Mouse (Mus musculus) left cerebral cortex, postnatal 10 days (tissue): ENCODE data around the gene Srebf2. TPM values are rescaled to one million over a fixed set of nuclear protein-coding genes. Genes with fewer than 3 reads are reported as not detected.
"Not testable (repeated sequence)": the region's sequence is repeated elsewhere in the genome, so short reads cannot be mapped to it uniquely, and the experiment has no call there.

ENCODE experiments used
- DNase-seq, 2 experiments: peaks; one replicate each; pipeline ENCODE4 v3.0.0; 2021 to 2022; ENCODE audit warnings: low spot score in 2 of 2, mixed read lengths in 1 of 2; ENCODE audit errors: extremely low spot score in 1 of 2
- intact Hi-C: fragments of 180-260 bp; cut with DNase I; formaldehyde crosslinking; loops from one replicate; pipeline ENCODE4 v1.15.1; 2025
- microRNA-seq: library from miRNA; unstranded; fragments of <30 nt; microRNA quantifications from one replicate; pipeline ENCODE4 v1.2.0, GENCODE M21; 2022
- total RNA-seq, 2 experiments: library from RNA; stranded (reverse); gene quantifications; 2 replicates each; pipeline ENCODE4 v1.2.3; 2021

Srebf2 gene
- total RNA-seq, 2 experiments from 2014 or later = 202 to 204 TPM

DNA sequence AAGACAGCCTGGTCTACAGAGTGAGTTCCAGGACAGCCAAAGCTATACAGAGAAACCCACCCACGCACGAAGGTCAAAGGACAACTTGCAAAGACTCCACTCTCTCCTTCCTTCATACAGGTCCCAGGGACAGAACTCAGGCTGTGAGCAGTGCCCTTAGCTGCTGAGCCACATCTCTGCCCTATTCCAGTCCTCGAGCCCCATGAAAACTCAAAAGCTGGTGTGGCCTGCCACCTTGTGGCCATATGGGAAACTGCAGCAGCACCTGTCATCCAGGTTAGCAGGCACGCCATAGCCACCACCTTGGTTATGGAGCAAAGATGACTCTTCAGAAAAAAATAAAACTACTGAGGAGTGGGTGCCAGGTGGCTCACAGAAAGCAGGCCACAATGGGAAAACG, 89.6 kb downstream of the Srebf2 start:
- intact Hi-C loops = loop anchor here (2.0 kb wide), 2 partner anchors 96 to 172 kb away; no protein-coding TSS in a partner anchor

DNA sequence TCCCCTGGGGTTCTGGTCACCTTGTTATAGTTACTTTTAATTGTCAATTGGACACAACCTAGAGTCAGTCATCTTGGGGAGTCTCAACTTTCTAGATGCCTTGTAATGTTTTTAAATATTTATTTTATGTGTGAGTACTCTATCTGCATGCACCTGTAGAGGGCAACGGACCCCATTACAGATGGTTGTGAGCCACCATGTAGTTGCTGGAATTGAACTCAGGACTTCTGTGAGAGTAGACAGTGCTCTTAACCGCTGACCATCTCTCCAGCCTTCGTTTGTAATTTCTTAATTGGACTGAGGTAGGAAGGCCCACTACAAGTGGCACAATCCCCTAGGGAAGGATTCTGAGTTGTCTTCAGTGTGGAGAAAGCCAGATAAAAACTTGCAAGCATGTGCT, 96.3 kb downstream of the Srebf2 start:
- intact Hi-C loops = no loop called here
- no peak for DNase-seq

More for the DNA sequence above, 89.6 kb downstream of the Srebf2 start:
- DNase-seq = peak; percentile 66 to 69

DNA sequence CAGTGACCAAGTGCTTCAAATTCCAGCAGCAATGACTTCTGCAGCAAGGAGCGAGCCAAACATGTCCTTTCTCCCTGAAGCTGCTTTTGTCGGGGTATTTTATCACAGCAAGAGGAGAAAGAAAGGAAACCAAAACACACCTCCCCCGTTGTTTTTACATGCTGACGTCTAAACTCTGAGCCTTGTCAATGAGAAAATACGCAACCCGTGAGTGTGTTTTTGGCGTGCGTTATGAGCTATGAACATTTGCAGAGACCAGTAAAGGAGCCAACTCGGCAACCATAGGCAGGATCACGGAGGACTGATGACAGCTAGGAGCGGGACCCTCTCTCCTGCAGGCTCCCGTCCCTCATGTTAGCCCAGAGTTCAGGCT, 96.7 kb downstream of the Srebf2 start:
- DNase-seq = no peak
- intact Hi-C loops = no loop called here

GRCm38 (mm10) chr15:82244115-82244804, 97.3 kb downstream of the Srebf2 start, which contains the start of gene Cenpm:
TSS of gene Cenpm (minus strand) at chr15:82244748.
- DNase-seq = peak; percentile 92 to 96
- intact Hi-C loops = no loop called here

DNA sequence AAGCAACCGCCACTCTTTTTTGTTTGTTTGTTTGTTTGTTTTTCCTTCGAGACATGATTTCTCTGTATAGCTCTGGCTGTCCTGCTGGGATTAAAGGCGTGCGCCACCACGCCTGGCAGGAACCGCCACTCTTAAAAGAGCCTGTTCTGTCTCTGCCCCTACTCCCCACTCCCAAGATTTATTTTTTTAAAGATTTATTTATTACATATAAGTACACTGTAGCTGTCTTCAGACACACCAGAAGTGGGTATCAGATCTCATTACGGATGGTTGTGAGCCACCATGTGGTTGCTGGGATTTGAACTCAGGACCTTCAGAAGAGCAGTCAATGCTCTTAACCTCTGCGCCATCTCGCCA, 97.8 kb downstream of the Srebf2 start:
- DNase-seq, intact Hi-C loops: not testable (repeated sequence)

DNA sequence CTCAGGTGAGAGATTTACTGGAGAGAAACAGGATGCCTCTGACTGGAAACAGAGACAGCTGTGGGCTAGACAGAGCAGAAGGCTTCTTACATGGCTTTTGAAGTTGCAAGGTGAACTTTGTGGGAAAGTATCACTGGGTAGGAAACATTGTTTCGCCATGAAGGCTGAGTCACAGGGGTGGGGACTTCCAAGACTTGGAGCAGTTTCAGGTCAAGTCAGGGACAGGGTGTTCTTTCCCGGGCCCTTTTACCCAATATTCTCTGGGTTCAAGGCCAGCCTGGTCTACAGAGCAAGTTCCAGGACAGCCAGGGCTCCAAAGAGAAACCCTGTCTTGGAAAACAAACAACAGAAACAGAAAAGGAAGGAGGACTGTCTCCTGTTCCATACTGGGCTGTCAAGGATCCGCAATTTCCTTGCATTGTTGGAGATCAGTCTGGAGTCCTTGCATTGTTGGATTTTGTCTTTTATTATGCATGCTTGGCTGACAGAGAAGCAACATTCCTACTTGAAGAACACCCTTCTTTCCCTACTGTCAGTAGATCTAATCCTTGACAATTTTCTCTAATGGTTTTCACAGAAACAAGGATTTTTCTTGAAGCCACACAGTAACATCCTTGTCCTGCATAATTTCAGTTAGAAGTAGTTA, 100.3 kb downstream of the Srebf2 start:
- DNase-seq = no peak
- intact Hi-C loops = no loop called here

DNA sequence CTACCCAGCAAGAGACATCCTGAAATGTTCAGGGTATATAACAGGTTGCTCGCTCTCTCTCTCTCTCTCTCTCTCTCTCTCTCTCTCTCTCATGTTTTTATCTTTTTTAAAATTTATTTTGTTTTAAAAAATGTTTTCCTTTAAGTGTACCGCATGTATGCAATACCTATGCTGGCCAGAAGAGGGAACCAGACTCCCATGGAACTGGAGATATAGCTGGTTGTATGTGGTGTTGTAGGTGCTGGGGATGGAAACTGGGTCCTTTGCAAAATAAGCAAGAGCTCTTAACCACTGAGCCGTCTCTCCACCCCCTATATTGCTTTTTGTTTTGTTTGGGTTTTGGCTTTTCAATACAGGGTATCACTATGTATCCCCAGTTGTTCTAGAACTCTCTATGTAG, 104.6 kb downstream of the Srebf2 start:
- DNase-seq = no peak
- intact Hi-C loops = no loop called here

DNA sequence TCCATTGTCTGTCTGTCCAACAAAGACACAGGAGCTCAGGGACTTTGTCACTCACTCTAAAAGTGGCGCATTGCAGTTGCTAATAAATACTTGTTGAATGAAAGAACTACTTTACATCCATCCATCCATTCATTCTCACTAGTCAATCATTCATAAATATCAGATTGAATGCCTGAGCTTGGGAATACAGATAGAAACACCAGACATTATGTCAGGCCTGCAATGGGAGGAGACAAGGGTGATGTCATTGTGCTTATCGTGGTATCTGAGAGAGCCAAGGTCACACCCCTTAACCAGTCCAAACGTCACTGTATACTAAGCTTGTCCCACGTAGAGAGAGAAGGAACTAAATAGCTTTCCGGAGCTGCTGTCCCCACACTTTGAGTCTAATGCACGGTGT, 105.1 kb downstream of the Srebf2 start, which contains the start of gene 1500009C09Rik:
Gene 1500009C09Rik, plus strand, starts transcription at position 301 of the 400 bp plus-strand sequence.
- intact Hi-C loops = no loop called here
- DNase-seq = no peak

Small RNAs within 50 kb of the gene (microRNA-seq; reads per million reads assigned to microRNA genes)
- gene Mir33 = 42.8 reads per million, percentile 49 among the genes with 10 or more reads in this experiment

Other genes with a start within 250 kb of the Srebf2 start
- gene Polr3h, start 220.9 kb upstream of the Srebf2 start, total RNA-seq = 10 to 100 TPM; 44.8 to 55.0 TPM
- 100 to 1,000 TPM; 154 to 156 TPM for gene Csdc2, start 210.4 kb upstream of the Srebf2 start, total RNA-seq
- gene Pmm1, start 186.3 kb upstream of the Srebf2 start, total RNA-seq = 100 to 1,000 TPM; 177 TPM
- gene 1700029P11Rik, start 166.6 kb upstream of the Srebf2 start, total RNA-seq = not detected
- 10 to 100 TPM; 27.9 to 29.9 TPM for gene Xrcc6, start 159.3 kb upstream of the Srebf2 start, total RNA-seq
- gene Desi1, start 113.3 kb upstream of the Srebf2 start, total RNA-seq = 10 to 100 TPM; 91.9 to 93.6 TPM
- gene Snu13, start 99.6 kb upstream of the Srebf2 start, total RNA-seq = 100 to 1,000 TPM; 101 to 109 TPM
- gene 4930407I10Rik, start 88.0 kb upstream of the Srebf2 start, total RNA-seq = not detected
- under 1 TPM; 0.32 to 0.39 TPM for gene Mei1, start 77.2 kb upstream of the Srebf2 start, total RNA-seq
- 10 to 100 TPM in 1 of 2 experiments, 1 to 10 TPM in 1; 7.4 to 10.2 TPM for gene Ccdc134, start 19.3 kb upstream of the Srebf2 start, total RNA-seq
- 1 to 10 TPM; 3.1 to 3.5 TPM for gene Shisa8, start 65.6 kb downstream of the Srebf2 start, total RNA-seq
- under 1 TPM; 0.30 to 0.73 TPM for gene Tnfrsf13c, start 77.2 kb downstream of the Srebf2 start, total RNA-seq
- 1 to 10 TPM; 4.5 to 4.8 TPM for gene Cenpm, start 97.6 kb downstream of the Srebf2 start, total RNA-seq
- gene 1500009C09Rik, start 105.2 kb downstream of the Srebf2 start, total RNA-seq = 10 to 100 TPM; 83.1 to 87.6 TPM
- 100 to 1,000 TPM; 512 to 519 TPM for gene Sept3, start 127.7 kb downstream of the Srebf2 start, total RNA-seq
- not detected for gene Wbp2nl, start 151.8 kb downstream of the Srebf2 start, total RNA-seq
- 10 to 100 TPM; 34.5 to 41.0 TPM for gene Naga, start 191.7 kb downstream of the Srebf2 start, total RNA-seq
- gene Pheta2, start 191.8 kb downstream of the Srebf2 start, total RNA-seq = 1 to 10 TPM in 1 of 2 experiments, under 1 TPM in 1; 0.69 to 2.4 TPM
- gene Smdt1, start 191.8 kb downstream of the Srebf2 start, total RNA-seq = 100 to 1,000 TPM; 130 to 139 TPM
- gene Ndufa6, start 207.1 kb downstream of the Srebf2 start, total RNA-seq = 100 to 1,000 TPM; 167 to 200 TPM
- gene Cyp2d22, start 233.1 kb downstream of the Srebf2 start, total RNA-seq = 10 to 100 TPM; 10.7 to 11.5 TPM
- not detected for gene Cyp2d11, start 246.8 kb downstream of the Srebf2 start, total RNA-seq